Mouse (Mus musculus): ENCODE measurements around the gene Arcn1.
"Not testable (repeated sequence)": the region's sequence is repeated elsewhere in the genome, so short reads cannot be mapped to it uniquely, and the experiment has no call there.

Gene Arcn1

GRCm38 (mm10) chr9:44767101-44768028 is at the start of gene Arcn1, which contains the start of gene Ift46:
Gene Arcn1, minus strand, starts transcription at chr9:44767845.
Gene Ift46, plus strand, starts transcription at chr9:44767908.
- DNase-seq (ENCODE audit: low spot score in 2 of 2): peak; percentile 86 to 87

- DNase-seq (ENCODE audit: low spot score in 2 of 2): no peak
These were observed 46.5 kb upstream of the Arcn1 start for GRCm38 (mm10) chr9:44814179-44814578.

GRCm38 (mm10) chr9:44810316-44810715 is 42.7 kb upstream of the Arcn1 start:
- DNase-seq (ENCODE audit: low spot score in 2 of 2): no peak

GRCm38 (mm10) chr9:44807778-44808177 is 40.1 kb upstream of the Arcn1 start:
- no peak for DNase-seq (ENCODE audit: low spot score in 2 of 2)

- DNase-seq (ENCODE audit: low spot score in 2 of 2): no peak
These were observed 39.5 kb upstream of the Arcn1 start for GRCm38 (mm10) chr9:44807141-44807540.

GRCm38 (mm10) chr9:44805536-44805935 is 37.9 kb upstream of the Arcn1 start:
- DNase-seq (ENCODE audit: low spot score in 2 of 2): no peak

GRCm38 (mm10) chr9:44804678-44805077 is 37.0 kb upstream of the Arcn1 start:
- DNase-seq (ENCODE audit: low spot score in 2 of 2): no peak

GRCm38 (mm10) chr9:44802808-44803450 is 35.3 kb upstream of the Arcn1 start, which contains the start of gene Ttc36:
Gene Ttc36, minus strand, starts transcription at chr9:44803072.
- no peak for DNase-seq (ENCODE audit: low spot score in 2 of 2)

- DNase-seq (ENCODE audit: low spot score in 2 of 2): no peak
These were observed 34.0 kb upstream of the Arcn1 start for GRCm38 (mm10) chr9:44801669-44802068.

- DNase-seq (ENCODE audit: low spot score in 2 of 2): no peak
These were observed 32.3 kb upstream of the Arcn1 start for GRCm38 (mm10) chr9:44799958-44800324.

- DNase-seq (ENCODE audit: low spot score in 2 of 2): peak; percentile 63 to 83
These were observed 31.7 kb upstream of the Arcn1 start, which contains the start of gene Tmem25 for GRCm38 (mm10) chr9:44799102-44799957. Gene Tmem25, minus strand, starts transcription at chr9:44799307.

- no peak for DNase-seq (ENCODE audit: low spot score in 2 of 2)
These were observed 30.7 kb upstream of the Arcn1 start for GRCm38 (mm10) chr9:44798298-44798697.

GRCm38 (mm10) chr9:44792842-44793241 is 25.2 kb upstream of the Arcn1 start:
- no peak for DNase-seq (ENCODE audit: low spot score in 2 of 2)

- peak; percentile 92 to 96 for DNase-seq (ENCODE audit: low spot score in 2 of 2)
These were observed 5.4 kb upstream of the Arcn1 start for GRCm38 (mm10) chr9:44772750-44773651.

- DNase-seq (ENCODE audit: low spot score in 2 of 2): no peak
These were observed 4.7 kb upstream of the Arcn1 start for GRCm38 (mm10) chr9:44772392-44772749.

- no peak for DNase-seq (ENCODE audit: low spot score in 2 of 2)
These were observed 3.7 kb upstream of the Arcn1 start for GRCm38 (mm10) chr9:44771376-44771775.

GRCm38 (mm10) chr9:44768029-44768394 is 367 bp upstream of the Arcn1 start:
- not testable (repeated sequence) for DNase-seq (ENCODE audit: low spot score in 2 of 2)

- DNase-seq (ENCODE audit: low spot score in 2 of 2): no peak
These were observed 6.8 kb downstream of the Arcn1 start for GRCm38 (mm10) chr9:44760873-44761272.

GRCm38 (mm10) chr9:44748473-44748872 is 19.2 kb downstream of the Arcn1 start:
- DNase-seq (ENCODE audit: low spot score in 2 of 2): no peak

GRCm38 (mm10) chr9:44747341-44747740 is 20.3 kb downstream of the Arcn1 start:
- no peak for DNase-seq (ENCODE audit: low spot score in 2 of 2)

GRCm38 (mm10) chr9:44746666-44747065 is 21.0 kb downstream of the Arcn1 start:
- DNase-seq (ENCODE audit: low spot score in 2 of 2): no peak
